Mouse (Mus musculus) olfactory bulb, adult 2 months (tissue): Measurements from ENCODE around the gene AI464131. TPM values are rescaled to one million over a fixed set of nuclear protein-coding genes. Genes with fewer than 3 reads are reported as not detected.

Experiments
- H3K27ac ChIP-seq: fragments of 200-500 bp; 2 replicates; pipeline ENCODE4 v1.5.1; 2012; ENCODE audit warnings: low read depth, low read length; ENCODE audit not compliant: insufficient read depth
- H3K4me1 ChIP-seq: fragments of 200-500 bp; 2 replicates; pipeline ENCODE4 v1.6.1; 2012; ENCODE audit warnings: low read length; ENCODE audit not compliant: control insufficient read depth, insufficient read depth
- H3K4me3 ChIP-seq: fragments of 200-500 bp; 2 replicates; pipeline ENCODE4 v1.5.1; 2012; ENCODE audit warnings: mild to moderate bottlenecking, low read depth, low read length, moderate library complexity; ENCODE audit not compliant: insufficient read depth
- CTCF ChIP-seq: fragments of 200-500 bp; IDR thresholded peaks from 2 replicates; pipeline ENCODE4 v1.5.1; 2012; ENCODE audit warnings: low read depth, mild to moderate bottlenecking, low read length, moderate library complexity; ENCODE audit not compliant: insufficient read depth
- POLR2A ChIP-seq: fragments of 200-500 bp; IDR thresholded peaks from 2 replicates; pipeline ENCODE4 v1.6.1; 2012; ENCODE audit warnings: mild to moderate bottlenecking, low read depth, low read length, moderate library complexity; ENCODE audit not compliant: insufficient read depth
- WGBS: fragments of 180-500 bp; shearing (Covaris S2); methylation state at CpG from one replicate; pipeline ENCODE4 v1.1.7; 2018; 5-methylcytosine and 5-hydroxymethylcytosine counted together
- polyA plus RNA-seq: library from polyadenylated mRNA; stranded (reverse); fragments of >200 nt; gene quantifications from 2 replicates; pipeline ENCODE4 v1.2.4, GENCODE M21; 2012; ENCODE audit warnings: low replicate concordance; ENCODE audit not compliant: missing spikeins, insufficient read depth, insufficient read length

The AI464131 gene
- polyA plus RNA-seq, 1 experiment = not detected

GRCm38 (mm10) chr4:41481601-41482017 lies 21.3 kb downstream of the AI464131 start:
- H3K4me1 ChIP-seq = peaks cover 7% of the 10 kb centered on the region; the same call in 1 of the 2 replicates
- TF ChIP-seq POLR2A = no peak
- TF ChIP-seq CTCF = no peak
- H3K4me3 ChIP-seq = no peak overlapping the region
- WGBS = 41% methylated on average over 6 of the region's 6 CpGs
- no peak overlapping the region for H3K27ac ChIP-seq

- H3K4me1 ChIP-seq = peaks cover 7% of the 10 kb centered on the region; the same call in 1 of the 2 replicates
- TF ChIP-seq POLR2A (no peak), CTCF (no peak)
- H3K4me3 ChIP-seq = no peak overlapping the region
- WGBS = 54% methylated on average over 8 of the region's 8 CpGs
- H3K27ac ChIP-seq = no peak overlapping the region; the same call in 1 of the 2 replicates
These were observed 22.6 kb downstream of the AI464131 start for GRCm38 (mm10) chr4:41480254-41480653.

- Histone ChIP-seq H3K4me3 (no peak overlapping the region), H3K4me1 (peaks cover 7% of the 10 kb centered on the region; the same call in 1 of the 2 replicates), H3K27ac (peak overlapping the region; percentile 31)
- 53% methylated on average over 1 of the region's 1 CpGs for WGBS
- TF ChIP-seq CTCF (no peak), POLR2A (no peak)
These were observed 23.4 kb downstream of the AI464131 start for GRCm38 (mm10) chr4:41479456-41479804.

- Histone ChIP-seq H3K4me1 (peaks cover 7% of the 10 kb centered on the region; the same call in 1 of the 2 replicates), H3K27ac (no peak overlapping the region), H3K4me3 (no peak overlapping the region)
- TF ChIP-seq POLR2A (no peak), CTCF (no peak)
- 66% methylated on average over 4 of the region's 4 CpGs for WGBS
These were observed 24.0 kb downstream of the AI464131 start for GRCm38 (mm10) chr4:41478751-41479455.

- TF ChIP-seq POLR2A (no peak), CTCF (no peak)
- no peak overlapping the region for H3K4me3 ChIP-seq
- peaks cover 7% of the 10 kb centered on the region; the same call in 1 of the 2 replicates for H3K4me1 ChIP-seq
- no peak overlapping the region for H3K27ac ChIP-seq
- 94% methylated on average over 9 of the region's 9 CpGs for WGBS
These were observed 25.2 kb downstream of the AI464131 start for GRCm38 (mm10) chr4:41477648-41478160.

- Histone ChIP-seq H3K27ac (no peak overlapping the region), H3K4me1 (peaks cover 3% of the 10 kb centered on the region; the same call in 1 of the 2 replicates), H3K4me3 (no peak overlapping the region)
- WGBS = 83% methylated on average over 1 of the region's 1 CpGs
- TF ChIP-seq CTCF = no peak
These were observed 31.5 kb downstream of the AI464131 start for GRCm38 (mm10) chr4:41471384-41471689.

- no peak for TF ChIP-seq POLR2A
- TF ChIP-seq CTCF = no peak
- Histone ChIP-seq H3K4me3 (no peak overlapping the region), H3K4me1 (peaks cover 3% of the 10 kb centered on the region; the same call in 1 of the 2 replicates), H3K27ac (peak overlapping the region; percentile 36; the same call in 1 of the 2 replicates)
- WGBS = 27% methylated on average over 5 of the region's 5 CpGs
These were observed 32.0 kb downstream of the AI464131 start for GRCm38 (mm10) chr4:41470684-41471383.

GRCm38 (mm10) chr4:41470051-41470683 lies 32.7 kb downstream of the AI464131 start:
- 49% methylated on average over 7 of the region's 7 CpGs for WGBS

GRCm38 (mm10) chr4:41469199-41469598 lies 33.7 kb downstream of the AI464131 start:
- 0 out of 2 replicates have a peak overlapping the region, but pooled peaks have one; percentile 14 for H3K27ac ChIP-seq

More at GRCm38 (mm10) chr4:41470051-41470683, 32.7 kb downstream of the AI464131 start:
- no peak for TF ChIP-seq CTCF
- Histone ChIP-seq H3K4me3 (no peak overlapping the region), H3K4me1 (peaks cover 6% of the 10 kb centered on the region; the same call in 1 of the 2 replicates), H3K27ac (peak overlapping the region; percentile 36)

More at GRCm38 (mm10) chr4:41469199-41469598, 33.7 kb downstream of the AI464131 start:
- Histone ChIP-seq H3K4me3 (no peak overlapping the region), H3K4me1 (peaks cover 6% of the 10 kb centered on the region; the same call in 1 of the 2 replicates)
- TF ChIP-seq CTCF (no peak), POLR2A (no peak)
- WGBS = 54% methylated on average over 10 of the region's 10 CpGs
